Mouse (Mus musculus): Measurements from ENCODE around the gene Esp34. TPM values are rescaled to one million over a fixed set of nuclear protein-coding genes. Genes with fewer than 3 reads are reported as not detected.

The Esp34 gene
- polyA plus RNA-seq (2014; fragmentation: Nextera tagmentation; extraction: Ambion mirVana) = not detected in 2 replicates

- DNase-seq (ENCODE audit: low spot score) (no peak), ATAC-seq (ENCODE audit: low FRiP score) (no peak)
- no peaks in the 10 kb centered on the region for H3K4me1 ChIP-seq (replicated peaks; ENCODE audit: control insufficient read depth, insufficient read depth, low read length)
- H3K27me3 ChIP-seq (ENCODE audit: control insufficient read depth, insufficient read depth, low read length) = no peaks in the 10 kb centered on the region
- H3K36me3 ChIP-seq (ENCODE audit: control insufficient read depth, insufficient read depth, low read length) = no peaks in the 10 kb centered on the region
- WGBS = 93% methylated on average over 1 of the region's 1 CpGs
- H3K27ac ChIP-seq (ENCODE audit: low read depth, low read length) = no peak within 1 kb of the TSS
- H3K9me3 ChIP-seq (ENCODE audit: control insufficient read depth, low read length) = no peaks in the 10 kb centered on the region
- no peak within 1 kb of the TSS for H3K9ac ChIP-seq (ENCODE audit: low read depth, low read length)
- H3K4me3 ChIP-seq (ENCODE audit: low read depth, low read length) = no peak within 1 kb of the TSS
- H3K4me2 ChIP-seq (replicated peaks; ENCODE audit: low read depth, low read length) = no peak within 1 kb of the TSS
Observed at GRCm38 (mm10) chr17:38553892-38554291, at the start of gene Esp34. Gene Esp34 (plus strand): TSS chr17:38554192.

- H3K27ac ChIP-seq (ENCODE audit: low read depth, low read length) = no peak overlapping the region
- H3K9ac ChIP-seq (ENCODE audit: low read depth, low read length) = no peak overlapping the region
- DNase-seq (ENCODE audit: low spot score) = no peak
- H3K4me3 ChIP-seq (ENCODE audit: low read depth, low read length) = no peak overlapping the region
- H3K9me3 ChIP-seq (ENCODE audit: control insufficient read depth, low read length) = no peaks in the 10 kb centered on the region
- no peak overlapping the region for H3K4me2 ChIP-seq (replicated peaks; ENCODE audit: low read depth, low read length)
- ATAC-seq (ENCODE audit: low FRiP score) = no peak
- H3K27me3 ChIP-seq (ENCODE audit: control insufficient read depth, insufficient read depth, low read length) = no peaks in the 10 kb centered on the region
- 74% methylated on average over 5 of the region's 5 CpGs for WGBS
- no peaks in the 10 kb centered on the region for H3K36me3 ChIP-seq (ENCODE audit: control insufficient read depth, insufficient read depth, low read length)
- no peaks in the 10 kb centered on the region for H3K4me1 ChIP-seq (replicated peaks; ENCODE audit: control insufficient read depth, insufficient read depth, low read length)
Observed at GRCm38 (mm10) chr17:38562527-38562926, 8.5 kb downstream of the Esp34 start.

Other genes with a start within 250 kb of the Esp34 start
- gene Olfr137, start 246.6 kb upstream of the Esp34 start, polyA plus RNA-seq (2014; fragmentation: Nextera tagmentation; extraction: Ambion mirVana) = not detected in 2 replicates
- gene Olfr136, start 224.4 kb upstream of the Esp34 start, polyA plus RNA-seq (2014; fragmentation: Nextera tagmentation; extraction: Ambion mirVana) = not detected in 2 replicates
- not detected in 2 replicates for gene Esp36, start 134.0 kb upstream of the Esp34 start, polyA plus RNA-seq (2014; fragmentation: Nextera tagmentation; extraction: Ambion mirVana)
- gene Esp31, start 85.3 kb downstream of the Esp34 start, polyA plus RNA-seq (2014; fragmentation: Nextera tagmentation; extraction: Ambion mirVana) = not detected in 2 replicates